Mouse (Mus musculus) neutrophil, adult 5-6 weeks (primary cell): ENCODE measurements around the gene Asz1. TPM values are rescaled to one million over a fixed set of nuclear protein-coding genes. Genes with fewer than 3 reads are reported as not detected.

Experiments
- ATAC-seq: fragments of 151-379, 151-347 bp; 2 replicates; pipeline ENCODE4 v1.8.0; 2017; ENCODE audit warnings: mild to moderate bottlenecking, moderate TSS enrichment; ENCODE audit not compliant: insufficient number of reproducible peaks, poor library complexity, low FRiP score, severe bottlenecking; ENCODE audit errors: extremely low read depth
- total RNA-seq: library from RNA; stranded (forward); fragments of 200-1000 nt; gene quantifications from 2 replicates; pipeline ENCODE4 v1.2.3, GENCODE M21; 2017

Gene Asz1
- total RNA-seq, 1 experiment from 2014 or later: not detected

DNA sequence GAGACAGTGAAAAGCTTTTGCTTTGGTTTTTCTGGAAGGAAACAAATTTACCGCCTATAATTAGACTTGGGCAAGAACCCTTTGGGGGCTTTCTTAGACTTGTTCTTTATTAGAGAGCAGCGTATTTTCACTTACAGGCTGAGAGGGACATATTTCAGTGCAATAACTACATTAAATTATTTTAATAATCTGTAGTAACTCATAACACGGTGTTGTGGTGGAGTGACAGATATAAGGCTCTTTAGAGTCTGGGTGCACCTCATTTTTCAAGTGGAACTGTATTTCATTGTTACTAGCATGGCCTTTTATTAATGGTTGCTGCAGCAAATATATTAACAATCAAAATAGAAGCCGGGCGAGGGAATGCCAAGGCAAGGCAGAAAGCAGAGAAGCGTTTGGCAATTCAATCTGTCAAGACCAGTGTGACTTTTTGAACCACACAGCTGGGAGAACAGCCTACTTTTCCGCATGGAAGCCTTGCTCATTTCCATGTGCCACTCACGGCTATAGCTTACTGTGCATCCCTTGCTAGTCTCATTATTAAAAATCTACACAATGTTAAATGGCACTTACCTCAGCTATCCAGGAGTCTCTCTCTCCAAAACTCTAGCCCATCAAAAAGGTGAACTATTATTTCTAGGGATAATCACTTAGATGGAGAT is 84.6 kb downstream of the Asz1 start:
- no peak for ATAC-seq

DNA sequence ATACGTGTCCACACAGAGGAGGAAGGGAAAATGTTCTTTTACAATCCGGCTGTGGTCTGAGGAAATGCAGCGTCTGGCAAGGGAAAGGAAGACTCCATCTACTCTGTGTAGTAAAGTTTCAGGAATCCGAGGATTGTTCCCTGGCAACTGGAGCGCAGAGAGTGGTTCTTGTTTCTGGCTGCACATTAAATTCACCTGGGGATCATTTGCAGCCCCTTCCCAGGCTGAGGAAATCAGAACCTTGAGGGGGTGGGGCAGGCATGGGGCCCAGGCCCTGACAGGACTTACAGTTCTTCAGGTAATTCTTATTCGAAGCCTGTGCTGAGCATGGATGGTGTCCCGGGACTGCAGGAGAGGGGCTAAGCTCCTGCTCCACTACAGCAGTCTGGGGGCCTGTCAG is 95.5 kb downstream of the Asz1 start:
- ATAC-seq: no peak

DNA sequence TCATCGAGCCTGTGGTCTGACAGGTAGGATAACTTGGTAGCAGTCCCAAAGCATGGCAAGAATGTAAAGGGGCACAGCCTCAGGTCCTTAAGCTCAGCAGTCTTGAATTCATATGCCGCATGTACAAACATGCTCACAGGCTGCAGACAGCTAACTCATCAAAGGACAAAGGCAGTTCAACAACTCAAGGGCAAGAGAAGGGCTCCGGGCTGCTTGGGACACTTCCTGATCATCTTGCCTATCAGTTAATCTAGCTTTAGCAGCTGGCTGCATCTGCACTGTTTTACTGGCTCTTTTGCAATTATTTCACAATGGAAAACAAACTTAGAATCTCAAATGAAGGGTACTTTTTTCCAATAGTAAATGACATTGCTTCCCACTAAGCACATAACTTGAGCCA is 101.5 kb downstream of the Asz1 start:
- ATAC-seq: no peak

DNA sequence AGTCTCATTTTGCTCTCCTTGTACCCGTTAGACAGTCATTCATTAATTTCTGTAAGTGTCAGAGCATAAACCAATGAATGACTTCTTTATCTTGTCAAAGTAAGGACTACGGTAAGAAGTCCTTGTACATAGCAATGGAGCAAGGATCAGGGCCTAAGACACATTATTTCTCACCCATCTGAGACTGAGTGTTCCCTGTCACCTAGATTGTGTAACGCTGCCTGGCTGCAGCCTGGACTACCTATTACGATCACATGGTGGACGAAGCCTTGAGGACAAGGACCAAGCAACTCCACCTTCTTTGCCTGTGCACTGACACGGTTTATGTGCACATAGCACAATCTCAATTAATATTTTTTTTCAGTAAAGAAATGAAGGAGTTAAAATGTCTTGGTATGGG is 106.8 kb downstream of the Asz1 start:
- ATAC-seq: no peak

Other genes with a start within 250 kb of the Asz1 start
- not detected in 2 replicates for gene Wnt2, start 78.5 kb downstream of the Asz1 start, total RNA-seq
- gene Cftr, start 61.6 kb upstream of the Asz1 start, total RNA-seq: 0.47 TPM in 1 of 2 replicates, not detected in the other